Mouse (Mus musculus) heart, adult 18-20 months (tissue): ENCODE data around the gene Rbfox2. TPM values are rescaled to one million over a fixed set of nuclear protein-coding genes. Genes with fewer than 3 reads are reported as not detected.
A peak's percentile ranks its signal among the peaks of the same experiment; 100 is the strongest.

ENCODE experiments used
- DNase-seq, 2 experiments: peaks; one replicate each; pipeline ENCODE4 v3.0.0; 2021 to 2022; ENCODE audit warnings: mixed read lengths in 1 of 2
- total RNA-seq, 2 experiments: library from RNA; stranded (reverse); gene quantifications; 2 replicates each; pipeline ENCODE4 v1.2.3; 2021

Gene Rbfox2
- total RNA-seq, 2 experiments from 2014 or later: 86.5 to 90.5 TPM

DNA sequence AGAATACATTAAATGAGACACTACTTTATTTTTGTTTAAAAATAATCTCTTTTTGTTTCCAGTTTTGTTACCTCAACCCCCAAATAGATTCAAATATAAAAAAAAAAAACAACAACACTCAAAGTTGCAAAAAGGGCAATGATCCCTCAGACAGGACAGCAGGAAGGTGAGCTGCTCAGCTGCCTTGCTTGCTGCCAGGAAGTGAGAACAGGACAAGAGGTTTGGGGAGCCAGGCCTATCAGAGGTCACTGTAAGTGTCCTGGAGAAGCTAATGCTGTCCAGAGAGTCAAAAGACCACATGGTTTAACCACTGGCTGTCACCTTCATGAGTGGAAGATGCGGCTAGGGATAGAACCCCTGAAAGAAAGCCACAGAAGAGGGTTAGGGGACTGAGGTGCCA lies 161.8 kb downstream of the Rbfox2 start:
- DNase-seq: no peak

GRCm38 (mm10) chr15:77142787-77143186 lies 164.0 kb downstream of the Rbfox2 start:
- DNase-seq: no peak

GRCm38 (mm10) chr15:77142352-77142751 lies 164.5 kb downstream of the Rbfox2 start:
- no peak for DNase-seq

DNA sequence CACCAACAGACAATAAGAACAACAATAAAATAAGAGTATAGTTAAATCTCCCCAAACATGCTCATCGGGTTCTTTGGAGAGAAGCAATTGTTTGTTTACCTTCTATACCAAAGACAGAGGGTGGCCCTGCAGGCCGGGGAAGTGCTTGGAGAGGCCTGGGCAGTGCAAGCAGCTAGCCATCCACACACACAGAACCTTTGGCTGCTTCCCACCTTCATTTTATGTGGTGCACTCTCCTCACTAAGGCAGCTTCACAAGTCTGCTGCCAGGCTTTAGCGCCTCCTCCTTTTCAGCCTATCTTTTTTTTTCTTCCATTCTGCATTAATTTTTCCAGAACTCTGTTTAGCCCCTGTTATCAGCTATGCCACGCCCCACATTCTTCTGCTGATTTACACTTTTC lies 165.1 kb downstream of the Rbfox2 start:
- DNase-seq: peak; percentile 48 to 54

GRCm38 (mm10) chr15:77138282-77138681 lies 168.5 kb downstream of the Rbfox2 start:
- no peak for DNase-seq

DNA sequence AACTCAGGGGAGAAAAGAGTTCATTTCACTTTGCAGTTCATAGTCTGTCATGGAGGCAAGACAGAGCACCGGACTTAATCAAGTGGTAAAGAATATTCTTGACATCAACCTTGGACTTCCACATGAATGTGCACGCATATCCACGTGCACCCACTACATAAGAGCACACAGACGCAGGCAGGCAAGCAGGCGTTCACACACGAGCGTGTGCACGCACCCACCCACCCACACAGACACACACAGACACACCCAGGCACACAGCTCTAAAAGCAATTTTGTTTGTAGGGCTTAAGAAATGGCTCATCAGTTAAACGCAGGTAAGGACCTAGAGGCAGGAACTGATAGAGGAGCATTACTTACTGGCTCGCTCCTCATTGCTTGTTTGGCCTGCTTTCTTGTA lies 172.3 kb downstream of the Rbfox2 start:
- no peak for DNase-seq

DNA sequence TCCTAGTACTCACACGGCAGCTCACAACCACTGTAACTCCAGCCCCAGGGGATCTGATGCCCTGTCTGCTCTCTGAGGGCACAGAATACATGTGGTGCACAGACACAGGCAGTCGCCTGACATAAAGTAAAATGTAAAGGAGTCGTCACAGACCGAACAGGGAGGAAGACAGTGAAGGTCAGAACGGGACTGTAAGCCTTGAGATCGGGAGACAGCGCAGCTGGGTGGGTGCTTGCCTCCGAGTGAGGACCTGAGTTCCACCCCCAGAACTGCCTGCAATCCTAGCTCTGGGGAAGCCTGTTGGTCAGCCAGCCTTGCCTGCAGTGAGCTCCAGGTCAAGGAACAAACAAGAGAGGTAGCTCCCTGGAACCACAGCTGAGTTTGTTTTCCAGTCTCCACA lies 177.7 kb downstream of the Rbfox2 start:
- DNase-seq: no peak

DNA sequence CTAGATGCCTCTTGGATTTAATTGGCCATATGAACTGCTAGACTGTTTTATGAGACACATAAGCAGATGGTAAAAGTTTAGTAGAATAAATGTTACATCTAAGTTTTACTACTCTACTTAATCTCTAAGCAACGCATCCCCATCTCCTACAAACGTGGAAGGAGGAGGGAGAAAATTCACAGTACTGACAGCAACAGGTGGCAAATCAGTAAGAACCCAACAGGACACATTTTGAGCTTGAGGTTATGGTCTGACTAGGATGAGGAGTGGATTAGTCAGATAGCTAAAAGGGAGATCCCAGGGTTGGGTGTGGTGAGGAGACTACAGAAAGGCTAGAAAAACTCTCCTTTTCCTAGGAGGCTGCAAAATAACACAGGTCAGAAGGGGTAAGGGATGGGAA lies 179.1 kb downstream of the Rbfox2 start:
- no peak for DNase-seq

- DNase-seq: no peak
Measured at GRCm38 (mm10) chr15:77126674-77127073, 180.1 kb downstream of the Rbfox2 start.

- no peak for DNase-seq
Measured at GRCm38 (mm10) chr15:77124372-77125117, 182.3 kb downstream of the Rbfox2 start.

GRCm38 (mm10) chr15:77122824-77123223 lies 184.0 kb downstream of the Rbfox2 start:
- DNase-seq: no peak

- no peak for DNase-seq
Measured at GRCm38 (mm10) chr15:77122208-77122607, 184.6 kb downstream of the Rbfox2 start.

- no peak for DNase-seq
Measured at GRCm38 (mm10) chr15:77119666-77120065, 187.1 kb downstream of the Rbfox2 start.

- DNase-seq: no peak
Measured at GRCm38 (mm10) chr15:77117209-77117608, 189.6 kb downstream of the Rbfox2 start.

DNA sequence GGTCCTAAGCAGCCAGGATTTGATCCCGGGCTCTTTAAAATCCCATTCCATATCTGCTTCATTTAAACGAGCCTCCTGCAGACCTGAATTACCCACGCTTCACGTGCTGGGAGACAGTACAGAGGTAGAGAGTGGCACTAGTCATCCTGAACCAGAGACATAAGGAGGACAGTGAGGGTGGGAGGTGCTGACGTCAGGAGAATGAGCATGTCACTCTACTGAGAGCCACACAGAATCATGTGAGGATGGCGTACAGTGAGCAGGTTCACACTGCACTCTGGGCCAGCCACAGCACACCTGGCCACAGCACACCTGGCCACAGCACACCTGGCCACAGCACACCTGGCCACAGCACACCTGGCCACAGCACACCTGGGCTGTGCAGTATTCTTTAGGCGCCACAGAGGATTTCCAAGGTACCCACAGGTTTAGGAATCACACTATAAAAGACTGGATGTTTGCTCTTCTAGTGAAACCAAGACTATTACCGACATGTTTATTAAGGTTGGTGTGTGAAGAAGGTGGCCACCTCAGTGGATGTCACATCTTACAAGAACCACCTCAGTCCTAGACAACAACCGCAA lies 190.6 kb downstream of the Rbfox2 start:
- DNase-seq: no peak

GRCm38 (mm10) chr15:77115456-77115855 lies 191.3 kb downstream of the Rbfox2 start:
- peak in 1 of 2 experiments; percentile 26 for DNase-seq

GRCm38 (mm10) chr15:77113591-77113990 lies 193.2 kb downstream of the Rbfox2 start:
- DNase-seq: no peak

DNA sequence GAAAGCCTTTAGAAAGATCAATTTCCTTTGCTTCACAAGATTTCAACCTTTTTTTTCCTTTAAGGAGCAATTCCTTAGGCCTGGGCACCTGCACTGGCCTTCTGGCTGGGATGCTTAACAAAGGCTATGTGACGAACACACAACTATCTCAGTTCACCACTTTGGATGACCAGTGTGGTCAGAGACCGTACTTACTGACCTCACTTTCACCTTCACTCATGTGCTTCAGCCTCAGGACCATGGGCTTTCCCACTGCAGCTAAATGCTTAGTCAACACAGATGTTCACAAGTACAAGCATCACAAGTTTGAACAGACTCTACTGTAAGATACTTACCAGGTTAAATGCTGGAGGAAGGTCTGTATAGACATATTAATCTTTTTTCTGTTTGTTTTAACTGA lies 194.4 kb downstream of the Rbfox2 start:
- DNase-seq: no peak

DNA sequence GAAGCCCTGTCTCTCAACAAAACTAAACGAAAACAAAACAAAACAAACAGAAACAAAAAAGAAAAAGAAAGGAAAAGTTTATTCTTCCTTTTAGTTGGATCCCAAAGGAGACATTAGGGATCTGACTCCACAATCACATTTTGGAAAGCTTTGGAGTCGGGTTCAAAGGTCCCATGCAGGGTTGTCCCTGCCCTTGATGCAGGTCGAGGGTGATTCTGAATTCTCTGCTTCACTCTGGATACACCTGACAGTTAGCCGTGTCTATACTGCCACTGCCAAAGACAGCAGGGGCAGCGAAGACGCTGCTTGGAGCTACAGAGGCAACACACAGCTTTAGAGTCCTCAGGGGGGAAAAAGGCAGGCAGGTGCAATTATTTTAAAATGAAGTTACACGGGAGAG lies 194.9 kb downstream of the Rbfox2 start:
- no peak for DNase-seq

GRCm38 (mm10) chr15:77110452-77110851 lies 196.4 kb downstream of the Rbfox2 start:
- no peak for DNase-seq

GRCm38 (mm10) chr15:77107169-77107908 lies 199.5 kb downstream of the Rbfox2 start:
- DNase-seq: peak; percentile 18 to 27

- DNase-seq: no peak
Measured at GRCm38 (mm10) chr15:77105273-77105672, 201.5 kb downstream of the Rbfox2 start.
